Mouse (Mus musculus): ENCODE data around the gene Bub3.

Gene Bub3

DNA sequence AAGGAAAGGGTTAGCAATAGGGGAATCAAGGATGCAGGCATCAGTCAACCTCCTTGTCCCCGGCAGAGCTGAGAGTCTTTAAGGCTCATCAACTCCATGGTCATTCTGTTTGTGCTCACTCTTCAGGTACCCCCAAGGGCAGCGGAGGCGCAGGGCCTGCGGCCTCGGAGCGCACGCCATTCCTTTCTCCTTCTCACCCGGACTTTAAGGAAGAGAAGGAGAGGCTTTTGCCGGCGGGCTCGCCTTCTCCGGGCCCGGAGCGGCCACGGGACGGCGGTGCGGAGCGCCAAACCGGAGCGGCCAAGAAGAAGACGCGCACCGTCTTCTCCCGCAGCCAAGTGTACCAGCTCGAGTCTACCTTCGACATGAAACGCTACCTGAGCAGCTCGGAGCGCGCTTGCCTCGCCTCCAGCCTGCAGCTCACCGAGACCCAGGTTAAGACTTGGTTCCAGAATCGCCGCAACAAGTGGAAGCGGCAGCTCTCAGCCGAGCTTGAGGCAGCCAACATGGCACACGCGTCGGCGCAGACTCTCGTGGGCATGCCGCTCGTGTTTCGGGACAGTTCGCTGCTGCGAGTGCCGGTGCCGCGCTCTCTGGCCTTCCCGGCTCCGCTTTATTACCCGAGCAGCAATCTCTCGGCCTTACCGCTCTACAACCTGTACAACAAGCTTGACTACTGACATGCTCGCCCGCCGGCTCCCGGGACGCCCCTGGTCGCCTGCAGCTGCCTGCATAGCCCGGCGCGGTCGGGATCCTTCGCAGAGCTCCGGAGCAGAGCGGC, 4.5 kb upstream of the Bub3 start:
- CTCF ChIA-PET: interaction anchor here (0.6 kb wide), 1 partner anchor 1893 kb away, joined by 3 read pairs; no protein-coding TSS in a partner anchor

DNA sequence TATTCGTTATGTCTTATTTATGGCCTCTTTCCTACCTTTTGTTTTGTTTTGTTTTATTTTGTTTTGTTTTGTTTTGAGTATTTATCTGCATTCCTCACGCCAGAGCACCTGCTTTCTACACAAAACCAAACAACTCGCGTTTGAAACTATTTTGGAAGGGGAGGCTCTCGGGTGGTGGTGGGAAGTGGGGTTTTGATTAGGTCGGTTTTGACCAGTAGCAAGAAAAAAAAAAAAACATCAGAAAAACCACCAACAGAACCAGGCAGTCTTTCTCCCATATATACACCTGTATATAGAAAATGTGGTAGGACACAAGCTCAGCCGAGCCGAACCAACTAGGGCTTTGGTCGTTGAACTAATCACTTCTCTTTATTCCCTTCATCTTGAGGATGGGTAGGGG, 3.9 kb upstream of the Bub3 start:
- CTCF ChIA-PET: interaction anchor here (0.6 to 1.6 kb wide), 2 partner anchors 9 to 1892 kb away, joined by 3 to 5 read pairs; no protein-coding TSS in a partner anchor

DNA sequence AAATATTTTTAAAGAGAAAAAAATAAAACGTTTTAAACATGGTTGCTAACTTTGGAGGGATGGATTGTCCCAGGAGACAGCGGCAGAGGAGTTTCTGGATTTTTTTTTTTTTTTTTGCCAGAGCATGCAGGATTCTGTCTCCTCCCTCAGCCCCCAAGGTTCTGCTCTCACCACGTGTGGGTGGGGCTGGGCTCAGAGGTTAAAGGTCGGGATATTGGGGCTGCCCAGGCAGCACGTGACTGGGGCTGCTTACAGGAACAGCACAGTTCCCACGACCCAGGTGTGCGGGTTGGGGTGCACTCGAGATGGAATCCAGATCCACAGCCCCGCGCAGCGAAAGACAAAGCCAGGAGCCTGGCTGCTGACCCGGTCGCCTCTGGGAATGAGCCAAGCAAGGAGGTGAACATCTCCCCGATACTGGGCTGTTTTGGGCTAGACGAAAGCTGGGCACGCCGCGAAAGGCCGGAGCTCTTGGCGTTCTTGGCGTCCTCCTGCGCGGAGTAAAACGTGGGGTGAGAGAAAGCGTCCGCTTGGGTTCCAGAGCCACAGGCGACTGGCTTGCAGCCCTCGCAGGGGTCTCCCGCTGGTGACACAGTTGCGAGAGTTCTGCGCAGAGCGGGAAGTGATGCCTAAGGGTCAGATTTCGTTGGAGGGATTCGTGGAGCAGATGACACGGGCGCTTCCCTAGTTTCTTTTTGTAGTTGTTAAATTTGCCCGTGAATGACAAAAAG, 3.3 kb upstream of the Bub3 start:
- CTCF ChIA-PET: interaction anchor here (1.6 kb wide), 1 partner anchor 10 kb away, joined by 5 read pairs; no protein-coding TSS in a partner anchor

DNA sequence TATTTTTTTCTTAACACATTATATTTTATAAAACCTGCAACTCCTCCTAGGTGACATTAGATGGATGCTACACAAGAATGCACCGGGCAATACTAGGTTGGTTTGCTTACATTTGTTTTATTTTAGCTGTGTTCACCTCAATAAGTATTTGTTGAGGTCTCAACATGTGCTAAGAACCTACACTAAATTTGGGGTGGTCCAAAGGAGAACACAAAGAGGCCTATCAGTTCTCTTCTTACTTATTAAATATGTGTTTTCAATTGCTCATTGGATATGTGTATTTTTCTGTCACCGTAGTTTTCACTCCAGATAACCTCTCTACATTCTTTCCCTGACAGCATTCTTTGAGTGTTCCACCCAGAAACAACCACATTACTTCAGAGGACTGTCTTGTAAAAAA, 2.3 kb upstream of the Bub3 start:
- CTCF ChIA-PET: interaction anchor here (0.6 to 1.6 kb wide), 2 partner anchors 11 to 17 kb away, joined by 4 to 5 read pairs; no protein-coding TSS in a partner anchor

DNA sequence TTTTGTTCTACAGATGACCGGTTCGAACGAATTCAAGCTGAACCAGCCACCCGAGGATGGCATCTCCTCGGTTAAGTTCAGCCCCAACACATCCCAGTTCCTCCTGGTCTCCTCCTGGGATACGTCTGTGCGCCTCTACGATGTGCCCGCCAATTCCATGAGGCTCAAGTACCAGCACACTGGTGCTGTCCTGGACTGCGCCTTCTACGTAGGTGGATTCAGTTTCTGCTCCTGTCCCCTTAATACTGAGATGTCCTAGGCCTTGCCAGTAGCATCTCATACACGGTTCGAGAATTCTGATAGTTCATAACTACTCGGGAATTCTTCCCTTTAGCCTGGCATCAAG, 648 bp downstream of the Bub3 start:
- CTCF ChIA-PET: no interaction called here

DNA sequence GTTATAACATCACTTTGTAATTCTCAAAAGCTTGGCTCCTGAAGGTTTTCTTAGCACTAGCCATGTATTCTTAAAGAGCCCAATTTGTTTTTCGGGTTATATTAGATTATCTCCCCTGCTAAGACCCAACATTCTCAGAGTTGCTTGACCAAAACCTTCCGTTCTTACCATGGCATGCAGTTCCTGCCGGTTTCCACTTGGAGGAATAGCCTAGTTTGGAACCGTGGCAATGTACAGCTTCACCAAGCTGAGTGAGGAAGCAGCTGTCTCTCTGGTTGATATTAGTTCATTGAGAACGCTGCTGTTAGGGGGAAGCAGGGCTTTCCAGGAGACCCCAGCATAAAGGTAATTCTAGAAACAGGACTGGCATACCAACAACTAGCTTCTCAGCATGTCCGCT, 15.2 kb downstream of the Bub3 start:
- CTCF ChIA-PET: no interaction called here

DNA sequence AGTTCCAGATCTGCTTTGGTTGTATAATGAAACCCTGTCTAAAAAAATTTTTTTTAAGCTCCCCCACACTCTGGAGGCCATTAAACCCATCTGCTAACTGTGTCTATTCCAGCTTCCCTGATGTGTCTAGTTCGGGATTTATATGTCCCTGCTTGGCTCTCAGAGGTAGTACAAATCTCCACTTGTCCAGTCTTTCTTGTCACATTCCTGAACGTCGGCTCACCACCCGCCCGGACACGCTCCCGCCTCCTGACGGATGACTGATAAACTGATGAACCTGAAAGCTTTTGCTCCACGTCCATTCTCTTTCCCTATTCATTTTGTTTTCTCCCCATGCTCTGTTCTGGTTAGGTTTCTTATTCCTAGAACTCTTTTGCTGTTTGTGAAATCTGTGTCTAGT, 22.2 kb downstream of the Bub3 start:
- CTCF ChIA-PET: no interaction called here

DNA sequence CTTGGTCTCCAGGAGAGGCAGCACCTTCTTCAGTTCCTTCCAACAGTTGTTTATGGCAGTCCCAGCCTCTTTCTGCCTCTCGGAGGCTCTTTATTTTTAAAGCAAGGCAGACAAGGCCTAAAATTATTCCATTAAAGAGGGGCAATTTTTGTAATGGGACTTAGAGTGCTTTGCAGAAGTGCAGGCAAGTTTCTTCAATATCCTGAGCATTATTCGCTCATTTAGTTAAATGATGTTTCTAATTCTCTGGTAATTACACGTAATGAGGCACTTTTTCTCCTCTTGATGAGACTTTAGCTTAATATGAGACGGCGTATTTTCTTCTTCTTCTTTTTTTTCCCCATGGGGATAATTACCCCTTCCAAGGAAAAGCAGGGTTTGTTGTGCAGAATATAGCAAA, 25.5 kb downstream of the Bub3 start:
- CTCF ChIA-PET: no interaction called here

DNA sequence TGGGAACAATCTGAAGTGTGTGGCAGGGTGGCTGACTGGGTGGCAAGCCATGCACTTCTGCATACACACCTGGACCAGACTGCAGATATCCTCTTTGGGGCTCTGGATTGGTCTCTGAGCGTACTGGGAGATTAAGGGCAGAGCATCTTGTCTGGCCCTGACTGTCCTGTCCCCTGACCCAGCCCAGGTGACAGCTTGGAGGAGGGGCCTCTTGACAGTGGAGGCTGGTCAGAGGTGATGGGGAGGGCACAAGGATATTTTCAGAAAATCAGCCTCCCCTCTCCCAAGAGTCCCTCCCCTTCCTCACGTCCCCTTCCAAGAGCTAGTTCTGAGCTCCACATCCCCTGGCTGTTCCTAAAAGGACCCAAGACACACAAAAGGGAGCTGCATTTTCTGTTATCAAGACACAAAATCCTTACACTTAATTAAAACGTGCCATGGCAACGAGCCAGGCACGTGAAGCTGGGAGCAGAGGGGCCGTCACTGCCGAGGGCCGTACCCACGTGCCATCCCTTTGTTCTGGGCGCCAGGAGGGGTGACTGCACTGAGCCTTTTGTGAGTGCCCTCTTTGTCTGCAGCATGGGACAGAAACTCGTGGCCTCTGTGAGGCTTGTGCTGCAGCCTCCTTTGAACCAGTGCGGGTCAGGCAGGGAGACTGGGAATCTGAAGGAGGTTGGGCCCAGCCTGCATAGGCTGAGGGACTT, 37.9 kb downstream of the Bub3 start:
- CTCF ChIA-PET: no interaction called here

DNA sequence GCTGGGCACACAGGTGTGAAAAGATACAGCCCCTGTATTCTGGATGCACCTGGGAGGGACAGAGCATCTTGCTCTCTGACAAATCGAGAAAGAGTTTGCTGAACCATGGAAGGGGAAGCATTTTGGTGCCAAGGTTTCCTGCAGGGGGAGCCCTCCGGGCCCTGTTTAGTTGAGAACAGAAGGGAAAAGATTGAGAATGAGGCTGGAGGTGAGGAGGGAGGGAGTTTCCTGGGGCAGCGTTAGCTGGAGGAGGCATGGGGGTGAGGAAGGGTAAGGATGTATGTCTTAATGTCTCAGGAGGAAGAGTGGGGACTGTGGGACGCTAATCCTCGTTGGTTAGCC, 38.4 kb downstream of the Bub3 start:
- CTCF ChIA-PET: no interaction called here

DNA sequence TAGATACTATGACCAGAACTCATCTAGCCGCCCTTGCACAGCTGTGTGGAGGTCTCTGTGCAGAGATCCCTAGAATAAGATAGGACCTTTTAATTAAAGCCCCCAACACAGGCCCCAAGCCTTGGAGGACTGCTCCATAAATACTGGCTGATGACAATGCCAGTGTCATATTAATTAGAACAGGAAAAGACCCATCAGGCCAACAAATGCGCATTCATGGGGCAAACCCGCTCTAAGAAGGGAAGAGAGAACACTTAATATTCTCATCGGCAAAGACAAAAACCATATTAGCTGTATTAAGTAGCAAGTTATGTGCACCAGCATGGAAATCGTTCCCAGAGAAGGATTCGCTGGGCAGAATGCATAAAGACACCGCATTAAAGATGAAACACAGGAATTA, 42.1 kb downstream of the Bub3 start:
- CTCF ChIA-PET: no interaction called here

DNA sequence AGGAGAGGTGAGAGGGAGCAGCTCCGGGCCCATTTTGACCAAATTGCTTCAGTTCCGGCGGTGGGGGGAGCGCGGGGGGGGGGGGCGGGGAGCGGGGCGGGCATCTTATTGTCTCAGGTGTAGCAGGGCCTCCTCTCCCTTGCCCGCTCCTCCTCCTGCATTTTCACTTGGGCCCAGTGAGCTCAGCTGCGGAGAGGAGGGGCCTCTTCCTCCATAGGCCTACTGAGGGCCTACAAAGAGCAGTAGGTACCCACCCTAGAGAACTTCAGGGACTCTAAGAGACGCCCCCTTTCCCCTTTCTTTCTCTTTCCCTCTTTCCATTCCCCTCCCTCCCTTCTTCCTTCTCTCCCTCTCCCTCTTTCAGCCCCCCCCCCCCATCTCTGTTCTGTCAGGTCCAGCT, 43.2 kb downstream of the Bub3 start:
- CTCF ChIA-PET: no interaction called here

DNA sequence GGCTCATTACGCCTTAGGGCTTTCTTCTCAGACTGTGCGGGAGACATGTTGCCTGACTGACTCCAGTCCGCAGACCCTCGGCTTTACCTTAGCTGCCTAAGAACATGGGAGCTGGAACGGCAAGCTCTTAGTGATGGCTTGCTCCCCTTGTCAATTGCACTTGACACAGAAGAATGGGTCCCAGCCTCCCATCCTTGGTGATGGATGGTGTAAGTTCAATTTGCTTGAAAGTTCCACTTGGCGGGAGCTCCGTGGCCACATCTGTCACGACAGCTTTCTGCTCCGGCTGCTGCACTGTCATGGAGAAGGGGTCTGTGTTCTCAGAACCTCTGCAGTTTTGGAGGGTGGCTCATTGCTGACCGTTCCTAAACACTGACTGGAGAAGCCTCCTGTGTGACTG, 44.9 kb downstream of the Bub3 start:
- CTCF ChIA-PET: no interaction called here

DNA sequence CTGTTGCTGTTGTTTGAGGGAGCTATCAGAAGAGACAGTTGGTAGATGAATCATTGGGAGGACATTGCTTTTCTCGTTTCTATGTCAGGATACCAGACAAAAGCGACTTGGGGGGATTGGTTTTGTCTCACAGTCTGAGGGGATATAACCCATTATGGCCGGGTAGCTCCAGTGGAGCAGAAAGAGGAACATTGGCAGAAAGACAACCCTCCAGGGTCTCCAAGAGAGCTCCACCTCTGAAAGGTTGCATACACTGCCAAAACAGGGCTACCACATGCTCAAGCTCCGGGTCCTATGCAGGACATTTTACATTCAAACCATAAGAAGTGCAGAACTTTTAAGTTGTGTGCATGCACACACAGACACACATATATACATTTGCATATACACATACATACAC, 45.5 kb downstream of the Bub3 start:
- CTCF ChIA-PET: no interaction called here

DNA sequence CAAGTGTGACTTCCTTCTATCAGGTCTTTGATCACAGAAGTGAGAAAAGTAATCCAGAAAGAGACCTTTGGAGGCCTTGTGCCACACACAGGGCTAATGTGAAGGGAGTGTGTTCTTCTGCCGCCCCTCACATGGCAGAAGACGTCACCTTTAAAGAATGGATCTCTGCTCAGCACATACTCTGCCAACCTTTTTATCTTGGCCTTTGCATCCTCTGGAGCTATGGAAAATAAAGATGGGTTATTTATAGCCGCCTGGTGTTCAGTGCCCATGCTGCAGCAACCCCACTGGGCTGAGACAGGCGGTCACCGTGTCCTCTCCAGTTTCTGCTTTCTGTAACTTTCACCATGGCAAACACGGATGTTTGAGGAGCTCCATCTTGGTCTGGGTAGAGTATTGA, 48.0 kb downstream of the Bub3 start:
- CTCF ChIA-PET: no interaction called here

DNA sequence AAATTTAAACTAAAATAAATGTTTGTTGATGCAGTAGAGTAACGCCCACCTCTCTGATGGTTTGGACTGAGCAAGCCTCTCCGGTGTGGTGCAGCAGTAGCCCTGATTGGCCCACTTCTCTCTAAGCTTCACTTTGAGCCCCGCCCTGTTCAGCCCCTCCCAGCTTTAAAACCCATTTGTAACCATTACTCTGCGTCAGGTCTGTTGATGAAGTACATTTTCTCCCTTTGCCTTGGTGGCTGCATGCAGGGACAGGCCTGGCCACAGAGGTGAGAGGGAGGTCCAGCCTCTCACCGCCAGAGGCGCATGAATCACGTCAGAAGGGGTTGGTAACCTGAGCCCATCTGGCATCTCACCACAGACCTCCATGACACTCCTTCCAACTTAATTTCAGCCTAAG, 49.7 kb downstream of the Bub3 start:
- CTCF ChIA-PET: interaction anchor here (0.5 kb wide), 1 partner anchor 463 kb away, joined by 5 read pairs; no protein-coding TSS in a partner anchor
